Mouse (Mus musculus) erythroblast, embryonic 14.5 days (primary cell): ENCODE measurements at regions not wholly inside any gene's neighbourhood (a gene's known extent, or its start where the extent isn't known, plus 50 kb on each side); places are given as distances from the start of the nearest gene placed in this dataset.

ENCODE experiments used
- GATA1 ChIP-seq: IDR thresholded peaks from 2 replicates; pipeline ENCODE4 v1.6.1; 2012; ENCODE audit warnings: low read length, inconsistent platforms, mixed read lengths
- TAL1 ChIP-seq: IDR thresholded peaks from 3 replicates; pipeline ENCODE4 v1.6.1; 2012; ENCODE audit warnings: low read length, inconsistent platforms, mixed read lengths

DNA sequence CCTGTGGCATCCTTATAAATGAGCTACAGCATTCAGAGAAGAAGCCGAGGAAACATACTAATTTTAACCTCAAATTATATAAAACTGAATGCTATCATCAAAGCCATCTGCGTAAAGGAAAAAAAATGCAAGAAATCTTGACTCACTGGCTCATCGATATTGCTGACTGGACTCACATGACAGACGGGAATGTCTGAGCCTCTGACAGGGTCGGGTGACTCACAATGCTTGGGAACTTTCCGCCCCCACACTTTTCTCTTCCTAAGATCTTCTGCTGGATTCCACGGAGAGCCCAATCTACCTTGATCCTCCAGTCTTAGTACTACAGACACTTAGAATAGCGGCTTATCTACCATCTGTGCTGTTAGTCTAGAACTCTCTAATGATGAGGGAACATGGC is 200.2 kb upstream of the Phyhipl start:
- TF ChIP-seq GATA1 (no peak), TAL1 (no peak)
